Mouse (Mus musculus): ENCODE measurements around the gene Olfr1219.

Gene Olfr1219

GRCm38 (mm10) chr2:89083413-89083812 lies at the start of gene Olfr1219:
Olfr1219 (minus strand) TSS chr2:89083513.
- no peak for DNase-seq (ENCODE audit: low spot score in 2 of 2)

GRCm38 (mm10) chr2:89132954-89133353 lies 49.6 kb upstream of the Olfr1219 start, which contains the start of gene Olfr1222:
Olfr1222 (minus strand) TSS chr2:89133054.
- no peak for DNase-seq (ENCODE audit: low spot score in 2 of 2)

- no peak for DNase-seq (ENCODE audit: low spot score in 2 of 2)
Measured at GRCm38 (mm10) chr2:89117183-89117582, 33.9 kb upstream of the Olfr1219 start, which contains the start of gene Olfr1221. Olfr1221 (minus strand) TSS chr2:89117283.

GRCm38 (mm10) chr2:89106735-89107134 lies 23.4 kb upstream of the Olfr1219 start, which contains the start of gene Olfr1220:
Olfr1220 (minus strand) TSS chr2:89106835.
- DNase-seq (ENCODE audit: low spot score in 2 of 2), result no peak

- DNase-seq (ENCODE audit: low spot score in 2 of 2), result no peak
Measured at GRCm38 (mm10) chr2:89105651-89106050, 22.3 kb upstream of the Olfr1219 start.

- DNase-seq (ENCODE audit: low spot score in 2 of 2), result no peak
Measured at GRCm38 (mm10) chr2:89093848-89094247, 10.5 kb upstream of the Olfr1219 start.

- DNase-seq (ENCODE audit: low spot score in 2 of 2), result no peak
Measured at GRCm38 (mm10) chr2:89081487-89081886, 1.8 kb downstream of the Olfr1219 start.

GRCm38 (mm10) chr2:89061087-89061486 lies 22.2 kb downstream of the Olfr1219 start, which contains the start of gene Olfr1218:
Olfr1218 (minus strand) TSS chr2:89061187.
- no peak for DNase-seq (ENCODE audit: low spot score in 2 of 2)

GRCm38 (mm10) chr2:89031965-89032364 lies 51.3 kb downstream of the Olfr1219 start, which contains the start of gene Olfr1217:
Olfr1217 (minus strand) TSS chr2:89032065.
- DNase-seq (ENCODE audit: low spot score in 2 of 2), result no peak
